Mouse (Mus musculus) CH12.LX (cell line): Measurements from ENCODE around the gene Eea1.

Experiments used
- HCFC1 ChIP-seq: IDR thresholded peaks from 2 replicates; pipeline ENCODE4 v1.6.1; 2012; ENCODE audit warnings: low read depth, mild to moderate bottlenecking, inconsistent platforms, low read length, improper control_type of control experiment
- MEF2A ChIP-seq: IDR thresholded peaks from 2 replicates; pipeline ENCODE4 v1.6.1; 2014; ENCODE audit warnings: low read depth, mild to moderate bottlenecking, inconsistent platforms, low read length, improper control_type of control experiment, borderline replicate concordance
- RAD21 ChIP-seq: IDR thresholded peaks from 2 replicates; pipeline ENCODE4 v1.6.1; 2011; ENCODE audit warnings: low read depth, mild to moderate bottlenecking, low read length, improper control_type of control experiment, moderate library complexity
- ZNF384 ChIP-seq: IDR thresholded peaks from 2 replicates; pipeline ENCODE4 v1.6.1; 2012; ENCODE audit warnings: low read depth, low read length, improper control_type of control experiment, inconsistent platforms

DNA sequence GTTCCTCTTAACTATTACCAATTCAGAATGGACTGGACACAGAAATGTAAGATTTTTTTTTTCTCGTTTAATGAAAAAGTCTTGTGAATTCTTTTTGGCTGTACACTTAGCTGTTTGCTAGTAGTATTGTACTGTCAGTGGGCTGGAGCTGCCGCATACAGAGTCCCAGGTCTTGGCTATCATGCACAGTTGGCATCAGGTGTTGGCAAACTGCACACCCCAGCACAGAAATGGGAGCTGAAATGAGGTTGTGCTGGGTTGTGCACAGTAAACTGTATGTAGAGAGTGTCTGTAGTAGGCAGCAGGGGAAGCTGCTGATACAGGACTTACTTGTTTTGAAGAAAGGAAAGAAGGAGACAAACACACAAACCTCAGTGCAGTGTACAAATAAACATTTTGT, 103.8 kb downstream of the Eea1 start:
- no peak for TF ChIP-seq RAD21
- TF ChIP-seq MEF2A: no peak
- TF ChIP-seq HCFC1: no peak
- no peak for TF ChIP-seq ZNF384
